ENCODE assay signal across 8 mouse cellular contexts in genomic region chr3:40800373-40800823, GRCm38 (mm10). TPM values are rescaled to one million over a fixed set of nuclear protein-coding genes. Genes with fewer than 3 reads are reported as not detected.
DNase-seq lines count a peak whose midpoint lies in the region; ATAC-seq and TF ChIP-seq lines count a peak whose summit lies in the region.

No protein-coding gene starts in this region.

- TF ChIP-seq CTCF in thymus, adult 2 months (IDR thresholded peaks at IDR 0.05; ENCODE audit: borderline replicate concordance, control insufficient read depth, extremely low read depth, insufficient read depth, low read length, poor library complexity), result no peak

- H3K9me3 ChIP-seq in forebrain, embryonic 10.5 days, result no peaks in the 10 kb centered on the region
- no peaks in the 10 kb centered on the region for H3K9me3 ChIP-seq in intestine, embryonic 14.5 days (ENCODE audit: control insufficient read depth, low read length)
- H3K9me3 ChIP-seq in liver, embryonic 13.5 days (replicated peaks), result no peaks in the 10 kb centered on the region
- no peaks in the 10 kb centered on the region for H3K9me3 ChIP-seq in neural tube, embryonic 13.5 days

- peaks cover 46% of the 10 kb centered on the region for H3K36me3 ChIP-seq in forebrain, embryonic 10.5 days (replicated peaks)
- H3K36me3 ChIP-seq in intestine, embryonic 14.5 days (ENCODE audit: control insufficient read depth, insufficient read depth, low read length), result peaks cover 25% of the 10 kb centered on the region
- H3K36me3 ChIP-seq in liver, embryonic 13.5 days, result peaks cover 30% of the 10 kb centered on the region
- peaks cover 9% of the 10 kb centered on the region for H3K36me3 ChIP-seq in neural tube, embryonic 13.5 days
- peaks cover 6% of the 10 kb centered on the region for H3K36me3 ChIP-seq in thymus, adult 2 months (ENCODE audit: control insufficient read depth, insufficient read depth, low read length)

- TF ChIP-seq POLR2A in thymus, adult 2 months (IDR thresholded peaks at IDR 0.05; ENCODE audit: control insufficient read depth, extremely low read depth, insufficient read depth, low read length, poor library complexity), result no peak

- H3K27me3 ChIP-seq in forebrain, embryonic 10.5 days (ENCODE audit: poor library complexity, severe bottlenecking), result no peaks in the 10 kb centered on the region
- no peaks in the 10 kb centered on the region for H3K27me3 ChIP-seq in intestine, embryonic 14.5 days (replicated peaks; ENCODE audit: control insufficient read depth, insufficient read depth, low read length)
- H3K27me3 ChIP-seq in liver, embryonic 13.5 days, result no peaks in the 10 kb centered on the region
- H3K27me3 ChIP-seq in neural tube, embryonic 13.5 days, result no peaks in the 10 kb centered on the region
- no peaks in the 10 kb centered on the region for H3K27me3 ChIP-seq in thymus, adult 2 months (ENCODE audit: control insufficient read depth, insufficient read depth, low read length)

- peak; percentile 53 for DNase-seq in gastrocnemius, postnatal 10 days
- no peak for DNase-seq in gastrocnemius, adult 18-20 months (ENCODE audit: low spot score)
- DNase-seq in ZHBTc4 (ENCODE audit: low read depth, low spot score), result peak; percentile 81
- no peak for DNase-seq in forebrain, embryonic 10.5 days (ENCODE audit: extremely low spot score, low spot score)
- no peak for DNase-seq in intestine, embryonic 14.5 days (ENCODE audit: low spot score)
- peak; percentile 65 for DNase-seq in liver, embryonic 13.5 days
- DNase-seq in thymus, adult 2 months, result peak; percentile 61

- peak overlapping the region; percentile 98 for H3K27ac ChIP-seq in forebrain, embryonic 10.5 days
- H3K27ac ChIP-seq in intestine, embryonic 14.5 days (ENCODE audit: low read depth), result peak overlapping the region; percentile 57; the same call in 1 of the 2 replicates
- H3K27ac ChIP-seq in liver, embryonic 13.5 days, result peak overlapping the region; percentile 93
- peak overlapping the region; percentile 38 for H3K27ac ChIP-seq in neural tube, embryonic 13.5 days (replicated peaks)
- H3K27ac ChIP-seq in thymus, adult 2 months (ENCODE audit: control insufficient read depth, insufficient read depth, low read length), result no peak overlapping the region

- peak overlapping the region; percentile 66 for H3K9ac ChIP-seq in intestine, embryonic 14.5 days (ENCODE audit: low read length)
- H3K9ac ChIP-seq in liver, embryonic 13.5 days, result peak overlapping the region; percentile 98
- H3K9ac ChIP-seq in neural tube, embryonic 13.5 days, result peak overlapping the region; percentile 75

- H3K4me1 ChIP-seq in forebrain, embryonic 10.5 days, result peaks cover 26% of the 10 kb centered on the region
- peaks cover 7% of the 10 kb centered on the region for H3K4me1 ChIP-seq in intestine, embryonic 14.5 days (replicated peaks; ENCODE audit: control insufficient read depth, insufficient read depth, low read length)
- peaks cover 39% of the 10 kb centered on the region for H3K4me1 ChIP-seq in liver, embryonic 13.5 days (replicated peaks)
- H3K4me1 ChIP-seq in neural tube, embryonic 13.5 days (replicated peaks), result peaks cover 16% of the 10 kb centered on the region
- H3K4me1 ChIP-seq in thymus, adult 2 months (replicated peaks; ENCODE audit: control insufficient read depth, insufficient read depth, low read length), result peaks cover 3% of the 10 kb centered on the region

- H3K4me3 ChIP-seq in forebrain, embryonic 10.5 days, result peak overlapping the region; percentile 98
- peak overlapping the region; percentile 55 for H3K4me3 ChIP-seq in intestine, embryonic 14.5 days (ENCODE audit: low read depth, low read length)
- peak overlapping the region; percentile 98 for H3K4me3 ChIP-seq in liver, embryonic 13.5 days (replicated peaks)
- H3K4me3 ChIP-seq in neural tube, embryonic 13.5 days, result peak overlapping the region; percentile 89
- H3K4me3 ChIP-seq in thymus, adult 2 months (ENCODE audit: control insufficient read depth, insufficient read depth, low read length), result peak overlapping the region; percentile 90

- peak overlapping the region; percentile 58 for H3K4me2 ChIP-seq in intestine, embryonic 14.5 days (ENCODE audit: low read length)
- H3K4me2 ChIP-seq in liver, embryonic 13.5 days, result peak overlapping the region; percentile 93
- peak overlapping the region; percentile 98 for H3K4me2 ChIP-seq in neural tube, embryonic 13.5 days

- under 1% methylated on average over 33 of the region's 37 CpGs for WGBS in forebrain, embryonic 10.5 days
- WGBS in intestine, embryonic 14.5 days, result 0% methylated on average over 32 of the region's 37 CpGs
- WGBS in liver, embryonic 13.5 days (ENCODE audit: insufficient replicate concordance), result 0% methylated on average over 35 of the region's 37 CpGs
- 1% methylated on average over 34 of the region's 37 CpGs for WGBS in neural tube, embryonic 13.5 days
- 2% methylated on average over 37 of the region's 37 CpGs for WGBS in thymus, adult 2 months

- ATAC-seq in intestine, embryonic 14.5 days (replicated peaks; ENCODE audit: low FRiP score, low TSS enrichment, low read depth), result peak; percentile 85
- peak; percentile 86 for ATAC-seq in liver, embryonic 13.5 days (ENCODE audit: low read depth)
- peak; percentile 89 for ATAC-seq in neural tube, embryonic 13.5 days (ENCODE audit: low read depth)

RNA-seq across cellular contexts. Expression of gene Plk4, which starts 0.6 kb away (rescaled TPM):
- total RNA-seq in gastrocnemius, postnatal 10 days (2021), result 10 to 100 TPM in 1 of 2 experiments, 1 to 10 TPM in 1; 4.3 to 15.4 TPM
- under 1 TPM; 0.59 to 0.62 TPM for total RNA-seq in gastrocnemius, adult 18-20 months (2021)
- polyA plus RNA-seq in forebrain, embryonic 10.5 days (2016; fragmentation: Nextera tagmentation; extraction: Ambion mirVana), result 89.3 and 90.2 TPM in 2 replicates
- polyA plus RNA-seq in intestine, embryonic 14.5 days (2014; fragmentation: Nextera tagmentation; extraction: Ambion mirVana), result 51.4 and 57.5 TPM in 2 replicates
- polyA plus RNA-seq in liver, embryonic 13.5 days (2015; fragmentation: Nextera tagmentation; extraction: Ambion mirVana), result 45.9 and 46.1 TPM in 2 replicates
- polyA plus RNA-seq in neural tube, embryonic 13.5 days (2015; fragmentation: Nextera tagmentation; extraction: Ambion mirVana), result 14.0 and 17.9 TPM in 2 replicates
- 15.8 and 19.5 TPM in 2 replicates for polyA plus RNA-seq in thymus, adult 2 months (2012; rRNA removed)

RNA-seq across cellular contexts. Expression of gene Mfsd8, which starts 46.3 kb away (rescaled TPM):
- 10 to 100 TPM; 12.1 to 12.4 TPM for total RNA-seq in gastrocnemius, postnatal 10 days (2021)
- total RNA-seq in gastrocnemius, adult 18-20 months (2021), result 10 to 100 TPM; 17.4 to 19.2 TPM
- 6.0 and 6.1 TPM in 2 replicates for polyA plus RNA-seq in forebrain, embryonic 10.5 days (2016; fragmentation: Nextera tagmentation; extraction: Ambion mirVana)
- 5.4 and 6.2 TPM in 2 replicates for polyA plus RNA-seq in intestine, embryonic 14.5 days (2014; fragmentation: Nextera tagmentation; extraction: Ambion mirVana)
- polyA plus RNA-seq in liver, embryonic 13.5 days (2015; fragmentation: Nextera tagmentation; extraction: Ambion mirVana), result 3.9 and 5.0 TPM in 2 replicates
- 11.6 and 11.7 TPM in 2 replicates for polyA plus RNA-seq in neural tube, embryonic 13.5 days (2015; fragmentation: Nextera tagmentation; extraction: Ambion mirVana)
- 7.5 and 8.3 TPM in 2 replicates for polyA plus RNA-seq in thymus, adult 2 months (2012; rRNA removed)

RNA-seq across cellular contexts. Expression of gene Abhd18, which starts 46.4 kb away (rescaled TPM):
- total RNA-seq in gastrocnemius, postnatal 10 days (2021), result 10 to 100 TPM; 11.0 to 11.6 TPM
- total RNA-seq in gastrocnemius, adult 18-20 months (2021), result 10 to 100 TPM; 12.4 to 15.7 TPM
- 4.5 and 6.0 TPM in 2 replicates for polyA plus RNA-seq in forebrain, embryonic 10.5 days (2016; fragmentation: Nextera tagmentation; extraction: Ambion mirVana)
- polyA plus RNA-seq in intestine, embryonic 14.5 days (2014; fragmentation: Nextera tagmentation; extraction: Ambion mirVana), result 5.7 and 8.8 TPM in 2 replicates
- 3.2 and 3.4 TPM in 2 replicates for polyA plus RNA-seq in liver, embryonic 13.5 days (2015; fragmentation: Nextera tagmentation; extraction: Ambion mirVana)
- 10.5 and 12.7 TPM in 2 replicates for polyA plus RNA-seq in neural tube, embryonic 13.5 days (2015; fragmentation: Nextera tagmentation; extraction: Ambion mirVana)
- 4.8 and 6.4 TPM in 2 replicates for polyA plus RNA-seq in thymus, adult 2 months (2012; rRNA removed)

RNA-seq across cellular contexts. Expression of gene Hspa4l, which starts 56.1 kb away (rescaled TPM):
- 1 to 10 TPM; 7.3 to 9.0 TPM for total RNA-seq in gastrocnemius, postnatal 10 days (2021)
- 1 to 10 TPM; 4.9 to 6.6 TPM for total RNA-seq in gastrocnemius, adult 18-20 months (2021)
- 49.6 and 58.9 TPM in 2 replicates for polyA plus RNA-seq in forebrain, embryonic 10.5 days (2016; fragmentation: Nextera tagmentation; extraction: Ambion mirVana)
- 11.6 and 13.9 TPM in 2 replicates for polyA plus RNA-seq in intestine, embryonic 14.5 days (2014; fragmentation: Nextera tagmentation; extraction: Ambion mirVana)
- polyA plus RNA-seq in liver, embryonic 13.5 days (2015; fragmentation: Nextera tagmentation; extraction: Ambion mirVana), result 20.4 and 25.5 TPM in 2 replicates
- polyA plus RNA-seq in neural tube, embryonic 13.5 days (2015; fragmentation: Nextera tagmentation; extraction: Ambion mirVana), result 47.8 and 55.3 TPM in 2 replicates
- 23.5 and 27.8 TPM in 2 replicates for polyA plus RNA-seq in thymus, adult 2 months (2012; rRNA removed)

Comparison
In these comparisons a context has a peak if more than half of its experiments do, and no peak if none do; other contexts are left out.
1. DNase-seq: peak in gastrocnemius, postnatal 10 days (single experiment), ZHBTc4 (single experiment), liver, embryonic 13.5 days (single experiment) and thymus, adult 2 months (single experiment); none in gastrocnemius, adult 18-20 months (single experiment), forebrain, embryonic 10.5 days (single experiment) and intestine, embryonic 14.5 days (single experiment).
2. Peak in every context shown above with its lines, with median percentiles within 50 percentile points of each other: H3K4me3 ChIP-seq, ATAC-seq, H3K4me2 ChIP-seq and H3K9ac ChIP-seq.